Mouse (Mus musculus): ENCODE data around the gene Itpk1. TPM values are rescaled to one million over a fixed set of nuclear protein-coding genes. Genes with fewer than 3 reads are reported as not detected.

Gene Itpk1
- total RNA-seq, 1 experiment from 2014 or later: 20.7 TPM

GRCm38 (mm10) chr12:102519929-102520720 lies 184.6 kb downstream of the Itpk1 start:
- no peak for ATAC-seq (replicated peaks in 1 of 2; ENCODE audit: insufficient read depth in 1 of 2, low FRiP score in 2 of 2, low TSS enrichment in 1 of 2, low read depth in 1 of 2, poor library complexity in 2 of 2, severe bottlenecking in 2 of 2)

Other genes with a start within 250 kb of the Itpk1 start
- 82.0 and 92.9 TPM in 2 replicates for gene Golga5, start 235.8 kb downstream of the Itpk1 start, total RNA-seq (2017)
- 0.94 and 1.1 TPM in 2 replicates for gene Chga, start 150.0 kb downstream of the Itpk1 start, total RNA-seq (2017)
- gene Moap1, start 38.7 kb upstream of the Itpk1 start, total RNA-seq (2017): 10.8 and 17.4 TPM in 2 replicates
- 8.4 and 10.9 TPM in 2 replicates for gene Tmem251, start 38.8 kb upstream of the Itpk1 start, total RNA-seq (2017)
- not detected in 2 replicates for gene Gm28051, start 52.8 kb upstream of the Itpk1 start, total RNA-seq (2017)
- gene Gon7, start 52.9 kb upstream of the Itpk1 start, total RNA-seq (2017): 16.5 and 26.2 TPM in 2 replicates
- gene Ubr7, start 53.0 kb upstream of the Itpk1 start, total RNA-seq (2017): 56.6 and 63.3 TPM in 2 replicates
- 7.3 and 9.8 TPM in 2 replicates for gene Gm20604, start 53.7 kb upstream of the Itpk1 start, total RNA-seq (2017)
- gene Btbd7, start 173.5 kb upstream of the Itpk1 start, total RNA-seq (2017): 31.6 and 36.5 TPM in 2 replicates
- gene Cox8c, start 194.4 kb upstream of the Itpk1 start, total RNA-seq (2017): not detected in 2 replicates
- 0.35 and 0.44 TPM in 2 replicates for gene Unc79, start 243.9 kb upstream of the Itpk1 start, total RNA-seq (2017)

All from hematopoietic stem cell, adult 5-6 weeks (primary cell).